Mouse (Mus musculus) spleen, adult 2 months (tissue): Measurements from ENCODE around the gene Mapk8ip1.

Source experiments
- CTCF ChIP-seq: fragments of 200-500 bp; IDR thresholded peaks from 2 replicates; pipeline ENCODE4 v1.5.1; 2011; ENCODE audit warnings: mild to moderate bottlenecking, inconsistent platforms; ENCODE audit not compliant: insufficient read depth, insufficient read length, insufficient replicate concordance; ENCODE audit errors: extremely low read depth
- POLR2A ChIP-seq: fragments of 200-500 bp; IDR thresholded peaks from 2 replicates; pipeline ENCODE4 v1.6.1; 2011; ENCODE audit warnings: low read depth, low read length, inconsistent platforms

- TF ChIP-seq POLR2A (no peak), CTCF (no peak)
These were observed 36.3 kb upstream of the Mapk8ip1 start for GRCm38 (mm10) chr2:92437366-92437765.
